Mouse (Mus musculus): ENCODE measurements around the gene Hoxc10.

GRCm38 (mm10) chr15:103014166-103015008, 47.8 kb downstream of the Hoxc10 start:
- TF ChIP-seq CTCF (conservative IDR thresholded peaks at IDR 0.05; ENCODE audit: low read length) = no peak
- TF ChIP-seq POU5F1 (IDR thresholded peaks at IDR 0.05; ENCODE audit: borderline replicate concordance, low read length) = no peak
- no peak for TF ChIP-seq NANOG (IDR thresholded peaks at IDR 0.05; ENCODE audit: borderline replicate concordance, low read length)
